Mouse (Mus musculus) hindbrain, postnatal 0 days (tissue): ENCODE measurements around the gene Mrpl14. TPM values are rescaled to one million over a fixed set of nuclear protein-coding genes. Genes with fewer than 3 reads are reported as not detected.

ENCODE experiments used
- ATAC-seq: fragments of 200-750 bp; cut with Nextera tagmentation; 2 replicates; pipeline ENCODE4 v1.8.0; 2017; ENCODE audit warnings: mild to moderate bottlenecking, moderate TSS enrichment, moderate library complexity
- DNase-seq: peaks from one replicate; pipeline ENCODE4 v3.0.0-alpha.2; 2015; ENCODE audit warnings: low spot score
- H3K27ac ChIP-seq: fragments of 300-500 bp; sonication (generic); 2 replicates; pipeline ENCODE4 v1.5.1; 2014; ENCODE audit warnings: mild to moderate bottlenecking
- H3K27me3 ChIP-seq: fragments of 300-500 bp; sonication (generic); 2 replicates; pipeline ENCODE4 v1.6.1; 2014; ENCODE audit warnings: low read length, mixed read lengths; ENCODE audit not compliant: insufficient read depth
- H3K36me3 ChIP-seq: fragments of 300-500 bp; sonication (generic); 2 replicates; pipeline ENCODE4 v1.6.1; 2014; ENCODE audit warnings: low read length, mixed read lengths; ENCODE audit not compliant: insufficient read depth
- H3K4me1 ChIP-seq: fragments of 300-500 bp; sonication (generic); 2 replicates; pipeline ENCODE4 v1.6.1; 2014; ENCODE audit warnings: antibody characterized with exemption, low read length, mixed read lengths; ENCODE audit not compliant: insufficient read depth
- H3K4me2 ChIP-seq: fragments of 300-500 bp; sonication (generic); 2 replicates; pipeline ENCODE4 v1.6.1; 2014; ENCODE audit warnings: low read depth, mild to moderate bottlenecking, low read length, moderate library complexity, mixed read lengths
- H3K4me3 ChIP-seq: fragments of 300-500 bp; sonication (generic); 2 replicates; pipeline ENCODE4 v1.5.1; 2014; ENCODE audit warnings: low read length
- H3K9ac ChIP-seq: fragments of 300-500 bp; sonication (generic); replicated peaks from 2 replicates; pipeline ENCODE4 v1.6.1; 2014; ENCODE audit warnings: mild to moderate bottlenecking, low read length, moderate library complexity, mixed read lengths
- H3K9me3 ChIP-seq: fragments of 300-500 bp; sonication (generic); 2 replicates; pipeline ENCODE4 v1.6.1; 2016; ENCODE audit warnings: low read length, mixed read lengths
- CTCF ChIP-seq: IDR thresholded peaks from 2 replicates; pipeline ENCODE4 v1.5.1; 2016; ENCODE audit warnings: antibody characterized with exemption, control low read depth, low read depth
- WGBS: fragments of 180-500 bp; shearing (Covaris S2); extraction: QIAGEN DNeasy Blood & Tissue Kit; methylation state at CpG from one replicate; pipeline ENCODE4 v1.1.7; 2014; 5-methylcytosine and 5-hydroxymethylcytosine counted together
- polyA plus RNA-seq: library from polyadenylated mRNA; unstranded; fragments of >200 nt; fragmentation: Nextera tagmentation; extraction: Ambion mirVana; gene quantifications from 2 replicates; pipeline ENCODE4 v1.2.1, GENCODE M21; 2015
- total RNA-seq: library from RNA; depleted of rRNA; stranded (reverse); fragments of >200 nt; gene quantifications from 2 replicates; pipeline ENCODE4 v1.2.3, GENCODE M21; 2014

The Mrpl14 gene
- total and polyA plus RNA-seq, 2 experiments from 2014 or later, result 58.7 to 117 TPM

DNA sequence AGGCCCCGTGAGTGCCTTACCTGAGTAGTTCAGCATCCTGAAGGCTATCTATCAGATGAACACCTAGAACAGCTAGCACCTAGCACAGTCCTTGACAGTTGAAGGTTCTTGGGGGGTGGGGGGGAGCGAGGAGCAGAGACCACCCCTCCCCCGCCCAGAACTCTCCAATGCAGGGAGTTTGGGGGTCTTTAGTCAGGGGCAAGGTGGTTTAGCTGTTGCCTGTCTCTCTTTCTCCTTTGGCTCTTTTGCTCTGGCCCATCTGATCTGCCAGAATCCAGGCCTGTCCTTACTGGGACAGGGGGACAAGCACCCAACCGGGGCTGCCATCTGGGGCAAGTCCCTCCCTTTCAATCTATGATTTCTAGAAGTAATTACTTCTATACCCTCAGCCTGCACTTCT, 26.9 kb upstream of the Mrpl14 start, which contains the start of gene Capn11:
Capn11 (minus strand) TSS at position 101 of the 400 bp plus-strand sequence.
- 82% methylated on average over 4 of the region's 4 CpGs for WGBS

DNA sequence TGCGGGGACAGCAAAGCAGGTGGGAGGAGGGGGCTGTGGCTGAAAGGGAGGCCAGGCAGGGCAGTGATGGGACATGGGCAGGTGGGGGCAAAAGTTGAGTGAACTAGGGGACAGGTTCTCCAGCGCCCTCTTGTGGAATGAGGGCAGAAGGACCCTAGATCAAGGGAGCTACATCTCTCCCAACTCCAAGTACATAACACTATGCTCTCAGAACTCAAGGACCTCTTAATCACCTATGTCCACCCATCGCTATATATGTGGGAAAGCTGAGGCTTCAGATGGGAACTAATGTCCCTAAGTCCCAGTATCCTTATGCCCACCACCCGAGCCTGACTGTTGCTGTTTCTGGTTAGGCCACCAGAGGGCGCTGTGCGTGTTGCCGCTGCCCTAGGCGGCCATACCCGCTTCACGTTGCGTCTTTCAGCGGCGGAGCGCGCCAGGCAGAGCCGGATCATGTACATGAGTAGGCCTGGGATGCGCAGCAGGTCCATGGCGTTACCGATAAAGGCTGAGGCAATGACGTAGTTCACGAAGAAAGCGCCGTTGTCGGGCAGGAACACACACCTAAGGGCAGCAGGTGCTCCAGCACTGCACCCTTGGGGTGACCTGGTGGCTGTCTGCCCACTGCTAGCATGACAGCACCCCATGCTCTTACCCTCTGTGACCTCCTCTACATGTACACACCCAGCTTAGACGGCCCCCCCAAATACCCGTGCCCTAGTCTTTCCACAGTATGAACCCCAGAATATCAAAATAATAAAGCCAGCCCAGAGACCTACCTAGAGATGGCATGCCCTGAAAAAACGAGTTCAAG, 22.8 kb upstream of the Mrpl14 start:
- H3K27me3 ChIP-seq, result no peaks in the 10 kb centered on the region
- peaks cover 41% of the 10 kb centered on the region for H3K36me3 ChIP-seq
- H3K9me3 ChIP-seq, result no peaks in the 10 kb centered on the region
- DNase-seq (peak; percentile 89), ATAC-seq (peak; percentile 85)
- H3K4me3 ChIP-seq, result no peak overlapping the region
- no peak overlapping the region; the same call in 1 of the 2 replicates for H3K9ac ChIP-seq
- no peaks in the 10 kb centered on the region for H3K4me1 ChIP-seq
- 23% methylated on average over 27 of the region's 27 CpGs for WGBS
- H3K27ac ChIP-seq, result no peak overlapping the region
- TF ChIP-seq CTCF, result peak; percentile 98
- H3K4me2 ChIP-seq, result peak overlapping the region; percentile 25; the same call in 1 of the 2 replicates

More for the DNA sequence above, 26.9 kb upstream of the Mrpl14 start, which contains the start of gene Capn11:
- Histone ChIP-seq H3K27ac (no peak within 1 kb of the TSS), H3K9ac (no peak within 1 kb of the TSS), H3K4me2 (no peak within 1 kb of the TSS), H3K9me3 (no peaks in the 10 kb centered on the region), H3K36me3 (peaks cover 11% of the 10 kb centered on the region; the same call in 1 of the 2 replicates), H3K4me3 (no peak within 1 kb of the TSS), H3K4me1 (no peaks in the 10 kb centered on the region), H3K27me3 (no peaks in the 10 kb centered on the region)
- no peak for ATAC-seq
- DNase-seq, result no peak
- TF ChIP-seq CTCF, result no peak

DNA sequence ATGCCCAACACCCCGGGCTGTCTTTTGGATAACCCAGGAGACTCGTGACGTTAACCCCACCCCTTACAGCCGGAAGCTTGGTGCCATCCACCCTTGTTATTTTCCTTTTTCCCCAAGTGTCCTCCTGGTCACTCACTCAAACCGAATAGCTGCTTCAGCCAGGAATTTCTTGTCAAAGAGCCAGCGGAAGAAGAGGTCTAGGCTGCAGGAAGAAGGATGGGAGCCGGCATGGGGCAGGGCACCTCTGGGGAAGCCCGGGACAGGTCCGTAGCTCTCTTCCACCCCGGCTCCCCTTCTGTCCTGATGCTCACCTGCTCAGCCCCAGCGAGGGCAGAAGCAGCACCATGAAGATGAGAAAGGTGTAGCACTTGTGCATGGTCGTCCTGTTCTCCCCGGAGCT, 21.5 kb upstream of the Mrpl14 start:
- 88% methylated on average over 13 of the region's 13 CpGs for WGBS
- ATAC-seq, result no peak
- TF ChIP-seq CTCF, result no peak
- no peak overlapping the region for H3K27ac ChIP-seq
- H3K36me3 ChIP-seq, result peaks cover 49% of the 10 kb centered on the region
- no peaks in the 10 kb centered on the region for H3K27me3 ChIP-seq
- H3K4me2 ChIP-seq, result no peak overlapping the region
- H3K9ac ChIP-seq, result no peak overlapping the region
- H3K9me3 ChIP-seq, result no peaks in the 10 kb centered on the region
- DNase-seq, result no peak
- no peaks in the 10 kb centered on the region for H3K4me1 ChIP-seq
- H3K4me3 ChIP-seq, result no peak overlapping the region

DNA sequence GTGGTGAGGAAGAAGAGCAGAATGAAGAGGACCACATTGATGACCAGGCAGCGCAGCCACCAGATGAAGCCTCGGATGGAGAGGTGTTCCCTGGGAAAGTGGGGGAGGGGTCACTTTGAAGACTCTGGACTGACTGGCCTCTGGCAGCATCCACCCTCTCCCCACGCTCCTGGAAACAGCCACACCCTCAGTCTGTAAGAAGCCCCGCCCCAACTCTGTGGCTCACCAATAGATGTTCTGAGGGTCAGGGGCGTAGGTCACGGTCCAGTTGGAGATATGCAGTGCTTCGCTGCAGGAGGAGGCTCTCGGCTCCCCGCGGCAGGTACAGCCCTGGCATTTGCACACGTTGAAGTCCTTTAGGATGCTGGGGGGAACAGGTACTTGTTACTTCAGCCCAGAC, 20.0 kb upstream of the Mrpl14 start:
- no peak for TF ChIP-seq CTCF
- no peak for ATAC-seq
- H3K9me3 ChIP-seq, result no peaks in the 10 kb centered on the region
- 80% methylated on average over 11 of the region's 11 CpGs for WGBS
- no peak overlapping the region for H3K4me3 ChIP-seq
- H3K27me3 ChIP-seq, result no peaks in the 10 kb centered on the region
- no peak overlapping the region for H3K9ac ChIP-seq
- no peaks in the 10 kb centered on the region for H3K4me1 ChIP-seq
- no peak for DNase-seq
- no peak overlapping the region for H3K27ac ChIP-seq
- peaks cover 60% of the 10 kb centered on the region for H3K36me3 ChIP-seq
- no peak overlapping the region for H3K4me2 ChIP-seq

DNA sequence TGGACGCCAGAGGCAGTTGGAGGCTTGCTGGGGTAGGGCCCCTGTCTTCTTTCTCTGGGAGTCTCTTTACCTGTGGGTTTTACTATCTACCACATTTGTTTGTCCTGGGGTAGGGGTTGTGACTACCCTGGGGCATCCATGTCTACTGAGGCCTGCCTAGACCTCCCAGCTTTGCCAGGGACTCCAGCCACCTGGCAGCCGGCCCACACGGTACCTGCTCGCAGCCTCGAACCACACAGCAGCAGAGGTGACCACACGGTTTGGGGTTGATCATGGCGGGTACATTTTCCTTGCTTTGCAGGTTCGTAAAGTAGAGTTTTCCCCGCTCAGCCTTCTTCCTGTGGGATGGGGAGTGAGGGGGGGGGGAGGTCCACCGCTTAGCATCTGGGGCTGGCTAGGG, 18.6 kb upstream of the Mrpl14 start:
- 87% methylated on average over 10 of the region's 10 CpGs for WGBS

DNA sequence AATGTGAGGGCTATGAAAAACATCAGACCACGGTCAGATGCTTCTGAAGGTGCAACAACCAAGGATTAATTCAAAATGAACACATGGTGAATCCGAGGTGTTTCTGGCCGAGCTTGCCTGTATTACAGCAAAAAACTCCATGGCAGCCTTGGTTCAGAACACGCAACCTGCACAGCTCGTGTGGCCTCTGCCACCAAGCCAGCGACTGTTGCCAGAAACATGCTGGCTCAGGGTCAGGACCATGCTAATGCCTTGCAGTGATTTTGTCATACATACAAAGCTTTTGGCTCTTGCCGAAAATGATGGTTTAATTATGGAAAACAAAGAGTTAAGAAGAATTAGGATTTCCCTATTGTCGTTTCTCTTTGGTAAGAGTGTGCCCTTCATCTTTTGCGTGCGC, 18.1 kb upstream of the Mrpl14 start:
- no peaks in the 10 kb centered on the region for H3K4me1 ChIP-seq
- no peaks in the 10 kb centered on the region for H3K27me3 ChIP-seq
- WGBS, result 78% methylated on average over 10 of the region's 10 CpGs
- H3K4me2 ChIP-seq, result no peak overlapping the region
- peaks cover 61% of the 10 kb centered on the region for H3K36me3 ChIP-seq
- no peak overlapping the region for H3K4me3 ChIP-seq
- ATAC-seq, result no peak
- no peak overlapping the region for H3K9ac ChIP-seq
- no peak for TF ChIP-seq CTCF
- H3K27ac ChIP-seq, result no peak overlapping the region
- DNase-seq, result no peak
- H3K9me3 ChIP-seq, result no peaks in the 10 kb centered on the region

More for the DNA sequence above, 18.6 kb upstream of the Mrpl14 start:
- no peak for ATAC-seq
- no peak overlapping the region for H3K4me3 ChIP-seq
- no peak overlapping the region for H3K9ac ChIP-seq
- no peaks in the 10 kb centered on the region for H3K4me1 ChIP-seq
- no peaks in the 10 kb centered on the region for H3K9me3 ChIP-seq
- H3K4me2 ChIP-seq, result no peak overlapping the region
- H3K36me3 ChIP-seq, result peaks cover 59% of the 10 kb centered on the region
- no peak overlapping the region for H3K27ac ChIP-seq
- no peak for DNase-seq
- no peaks in the 10 kb centered on the region for H3K27me3 ChIP-seq
- TF ChIP-seq CTCF, result no peak

DNA sequence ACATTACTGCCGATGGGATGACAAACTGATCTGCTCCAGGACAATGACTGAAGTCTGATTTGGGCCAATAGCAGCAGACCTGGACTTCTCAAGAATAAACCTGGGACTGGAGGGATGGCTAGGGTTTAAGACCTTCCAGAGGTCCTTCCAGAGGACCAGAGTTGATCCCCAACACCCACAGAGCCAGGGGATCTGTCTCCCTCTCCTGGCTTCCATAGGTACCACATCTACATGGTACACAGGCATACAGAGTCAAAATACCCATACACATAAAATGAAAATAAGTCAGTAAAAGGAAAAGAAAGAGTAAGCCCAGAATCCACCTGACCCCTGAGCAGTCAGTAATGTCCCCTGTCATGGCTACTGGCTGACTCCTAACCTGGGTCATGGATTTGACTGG, 14.3 kb upstream of the Mrpl14 start:
- WGBS, result 93% methylated on average over 1 of the region's 1 CpGs
- TF ChIP-seq CTCF, result peak; percentile 67
- Histone ChIP-seq H3K9me3 (no peaks in the 10 kb centered on the region), H3K9ac (no peak overlapping the region), H3K4me1 (no peaks in the 10 kb centered on the region), H3K4me3 (no peak overlapping the region), H3K27me3 (no peaks in the 10 kb centered on the region), H3K36me3 (peaks cover 68% of the 10 kb centered on the region), H3K4me2 (no peak overlapping the region), H3K27ac (no peak overlapping the region)
- peak; percentile 48 for ATAC-seq
- peak; percentile 20 for DNase-seq
